Mouse (Mus musculus): Measurements from ENCODE around the gene Arl5a. TPM values are rescaled to one million over a fixed set of nuclear protein-coding genes. Genes with fewer than 3 reads are reported as not detected.

Gene Arl5a
- polyA plus RNA-seq, 1 experiment from 2014 or later = 31.1 TPM

GRCm38 (mm10) chr2:52419295-52419694 is 5.4 kb downstream of the Arl5a start:
- H3K27ac ChIP-seq (ENCODE audit: low read depth, low read length) = peak overlapping the region; percentile 70
- WGBS = 62% methylated on average over 6 of the region's 6 CpGs
- no peak overlapping the region for H3K4me3 ChIP-seq (ENCODE audit: low read depth, low read length)
- H3K4me2 ChIP-seq (replicated peaks; ENCODE audit: low read depth) = no peak overlapping the region
- no peaks in the 10 kb centered on the region for H3K9me3 ChIP-seq (ENCODE audit: control insufficient read depth)
- H3K4me1 ChIP-seq (replicated peaks; ENCODE audit: control insufficient read depth, insufficient read depth, low read length) = 0 out of 2 replicates have a peak, but pooled peaks cover 3% of the 10 kb centered on the region
- H3K36me3 ChIP-seq (ENCODE audit: control insufficient read depth, insufficient read depth) = peaks cover 12% of the 10 kb centered on the region; the same call in 1 of the 2 replicates
- no peaks in the 10 kb centered on the region for H3K27me3 ChIP-seq (replicated peaks; ENCODE audit: control insufficient read depth, insufficient read depth, low read length)
- TF ChIP-seq CTCF (IDR thresholded peaks at IDR 0.05; ENCODE audit: low read depth) = no peak
- H3K9ac ChIP-seq (ENCODE audit: low read depth, low read length) = 0 out of 2 replicates have a peak overlapping the region, but pooled peaks have one; percentile 31
- ATAC-seq = no peak

- no peak overlapping the region for H3K27ac ChIP-seq (ENCODE audit: low read depth, low read length)
- H3K36me3 ChIP-seq (ENCODE audit: control insufficient read depth, insufficient read depth) = peaks cover 53% of the 10 kb centered on the region
- H3K4me2 ChIP-seq (replicated peaks; ENCODE audit: low read depth) = no peak overlapping the region
- no peaks in the 10 kb centered on the region for H3K27me3 ChIP-seq (replicated peaks; ENCODE audit: control insufficient read depth, insufficient read depth, low read length)
- H3K4me3 ChIP-seq (ENCODE audit: low read depth, low read length) = no peak overlapping the region
- H3K9me3 ChIP-seq (ENCODE audit: control insufficient read depth) = 0 out of 2 replicates have a peak, but pooled peaks cover 9% of the 10 kb centered on the region
- 97% methylated on average over 5 of the region's 5 CpGs for WGBS
- H3K4me1 ChIP-seq (replicated peaks; ENCODE audit: control insufficient read depth, insufficient read depth, low read length) = no peaks in the 10 kb centered on the region
- no peak overlapping the region for H3K9ac ChIP-seq (ENCODE audit: low read depth, low read length)
- TF ChIP-seq CTCF (IDR thresholded peaks at IDR 0.05; ENCODE audit: low read depth) = no peak
- ATAC-seq = no peak
Observed at GRCm38 (mm10) chr2:52412524-52413037, 12.1 kb downstream of the Arl5a start.

GRCm38 (mm10) chr2:52406480-52406879 is 18.2 kb downstream of the Arl5a start:
- peaks cover 40% of the 10 kb centered on the region for H3K36me3 ChIP-seq (ENCODE audit: control insufficient read depth, insufficient read depth)
- no peak overlapping the region for H3K27ac ChIP-seq (ENCODE audit: low read depth, low read length)
- peak; percentile 66 for TF ChIP-seq CTCF (IDR thresholded peaks at IDR 0.05; ENCODE audit: low read depth)
- H3K27me3 ChIP-seq (replicated peaks; ENCODE audit: control insufficient read depth, insufficient read depth, low read length) = no peaks in the 10 kb centered on the region
- H3K9ac ChIP-seq (ENCODE audit: low read depth, low read length) = no peak overlapping the region
- H3K9me3 ChIP-seq (ENCODE audit: control insufficient read depth) = 0 out of 2 replicates have a peak, but pooled peaks cover 9% of the 10 kb centered on the region
- no peak overlapping the region for H3K4me2 ChIP-seq (replicated peaks; ENCODE audit: low read depth)
- H3K4me3 ChIP-seq (ENCODE audit: low read depth, low read length) = no peak overlapping the region
- 85% methylated on average over 1 of the region's 1 CpGs for WGBS
- no peak for ATAC-seq
- H3K4me1 ChIP-seq (replicated peaks; ENCODE audit: control insufficient read depth, insufficient read depth, low read length) = no peaks in the 10 kb centered on the region

- no peak overlapping the region for H3K27ac ChIP-seq (ENCODE audit: low read depth, low read length)
- no peak overlapping the region for H3K4me3 ChIP-seq (ENCODE audit: low read depth, low read length)
- no peak overlapping the region for H3K9ac ChIP-seq (ENCODE audit: low read depth, low read length)
- H3K9me3 ChIP-seq (ENCODE audit: control insufficient read depth) = no peaks in the 10 kb centered on the region
- no peak for ATAC-seq
- H3K27me3 ChIP-seq (replicated peaks; ENCODE audit: control insufficient read depth, insufficient read depth, low read length) = no peaks in the 10 kb centered on the region
- no peaks in the 10 kb centered on the region for H3K4me1 ChIP-seq (replicated peaks; ENCODE audit: control insufficient read depth, insufficient read depth, low read length)
- no peak overlapping the region for H3K4me2 ChIP-seq (replicated peaks; ENCODE audit: low read depth)
- peaks cover 30% of the 10 kb centered on the region for H3K36me3 ChIP-seq (ENCODE audit: control insufficient read depth, insufficient read depth)
- TF ChIP-seq CTCF (IDR thresholded peaks at IDR 0.05; ENCODE audit: low read depth) = no peak
- WGBS = 91% methylated on average over 5 of the region's 5 CpGs
Observed at GRCm38 (mm10) chr2:52405238-52405637, 19.5 kb downstream of the Arl5a start.

GRCm38 (mm10) chr2:52394529-52394928 is 30.2 kb downstream of the Arl5a start:
- TF ChIP-seq CTCF (IDR thresholded peaks at IDR 0.05; ENCODE audit: low read depth) = no peak
- Histone ChIP-seq H3K9me3 (ENCODE audit: control insufficient read depth) (no peaks in the 10 kb centered on the region), H3K27ac (ENCODE audit: low read depth, low read length) (no peak overlapping the region), H3K27me3 (replicated peaks; ENCODE audit: control insufficient read depth, insufficient read depth, low read length) (no peaks in the 10 kb centered on the region), H3K9ac (ENCODE audit: low read depth, low read length) (no peak overlapping the region), H3K4me3 (ENCODE audit: low read depth, low read length) (no peak overlapping the region), H3K4me2 (replicated peaks; ENCODE audit: low read depth) (no peak overlapping the region), H3K36me3 (ENCODE audit: control insufficient read depth, insufficient read depth) (no peaks in the 10 kb centered on the region), H3K4me1 (replicated peaks; ENCODE audit: control insufficient read depth, insufficient read depth, low read length) (no peaks in the 10 kb centered on the region)
- no peak for ATAC-seq
- WGBS = 81% methylated on average over 5 of the region's 5 CpGs

- Histone ChIP-seq H3K9ac (ENCODE audit: low read depth, low read length) (no peak overlapping the region), H3K4me2 (replicated peaks; ENCODE audit: low read depth) (no peak overlapping the region), H3K27me3 (replicated peaks; ENCODE audit: control insufficient read depth, insufficient read depth, low read length) (no peaks in the 10 kb centered on the region), H3K36me3 (ENCODE audit: control insufficient read depth, insufficient read depth) (no peaks in the 10 kb centered on the region), H3K4me1 (replicated peaks; ENCODE audit: control insufficient read depth, insufficient read depth, low read length) (no peaks in the 10 kb centered on the region), H3K27ac (ENCODE audit: low read depth, low read length) (no peak overlapping the region), H3K9me3 (ENCODE audit: control insufficient read depth) (no peaks in the 10 kb centered on the region), H3K4me3 (ENCODE audit: low read depth, low read length) (no peak overlapping the region)
- TF ChIP-seq CTCF (IDR thresholded peaks at IDR 0.05; ENCODE audit: low read depth) = no peak
- ATAC-seq = no peak
- 76% methylated on average over 2 of the region's 2 CpGs for WGBS
Observed at GRCm38 (mm10) chr2:52390415-52390975, 34.2 kb downstream of the Arl5a start.

All from intestine, postnatal 0 days (tissue).